ENCODE assay signal across 7 mouse cellular contexts in genomic region chr10:89732001-89732794, GRCm38 (mm10). TPM values are rescaled to one million over a fixed set of nuclear protein-coding genes. Genes with fewer than 3 reads are reported as not detected.
DNase-seq lines count a peak whose midpoint lies in the region; ATAC-seq lines count a peak whose summit lies in the region.

TSS of gene Actr6 (minus strand) at chr10:89732295.

- H3K4me2 ChIP-seq in intestine, embryonic 16.5 days (ENCODE audit: low read depth, low read length): peak within 1 kb of the TSS; percentile 78
- peak within 1 kb of the TSS; percentile 73 for H3K4me2 ChIP-seq in midbrain, embryonic 11.5 days

- H3K4me1 ChIP-seq in intestine, embryonic 16.5 days (ENCODE audit: control insufficient read depth, insufficient read depth, low read length): peaks cover 11% of the 10 kb centered on the region
- peaks cover 10% of the 10 kb centered on the region for H3K4me1 ChIP-seq in midbrain, embryonic 11.5 days (ENCODE audit: control insufficient read depth, insufficient read depth, low read length)

- under 1% methylated on average over 49 of the region's 49 CpGs for WGBS in intestine, embryonic 16.5 days
- 2% methylated on average over 49 of the region's 49 CpGs for WGBS in midbrain, embryonic 11.5 days

- no peaks in the 10 kb centered on the region for H3K27me3 ChIP-seq in intestine, embryonic 16.5 days (replicated peaks; ENCODE audit: control insufficient read depth, insufficient read depth, low read length)
- H3K27me3 ChIP-seq in midbrain, embryonic 11.5 days (ENCODE audit: control insufficient read depth, insufficient read depth, low read length): no peaks in the 10 kb centered on the region

- H3K27ac ChIP-seq in intestine, embryonic 16.5 days (ENCODE audit: low read length): peak within 1 kb of the TSS; percentile 54; the same call in 1 of the 2 replicates
- H3K27ac ChIP-seq in midbrain, embryonic 11.5 days (ENCODE audit: low read depth, low read length): no peak within 1 kb of the TSS

- no peaks in the 10 kb centered on the region for H3K36me3 ChIP-seq in intestine, embryonic 16.5 days (ENCODE audit: control insufficient read depth, insufficient read depth, low read length)
- H3K36me3 ChIP-seq in midbrain, embryonic 11.5 days (ENCODE audit: control insufficient read depth, insufficient read depth, low read length): no peaks in the 10 kb centered on the region

- DNase-seq in adrenal gland, adult 2 months: peak; percentile 97
- DNase-seq in embryo, embryonic 11.5 days (ENCODE audit: low read depth, low spot score): peak; percentile 88
- DNase-seq in gastrocnemius, postnatal 36 days: peak; percentile 88 to 89
- DNase-seq in left cerebral cortex, postnatal 36 days (ENCODE audit: low spot score in 2 of 2): peak; percentile 90 to 93
- peak; percentile 98 for DNase-seq in midbrain, embryonic 11.5 days (ENCODE audit: low spot score, missing footprints)
- peak; percentile 87 for DNase-seq in skeletal muscle tissue, adult 2 months (ENCODE audit: low read depth, low spot score)

- peak within 1 kb of the TSS; percentile 76 for H3K4me3 ChIP-seq in intestine, embryonic 16.5 days (ENCODE audit: low read length)
- H3K4me3 ChIP-seq in midbrain, embryonic 11.5 days (ENCODE audit: low read depth, low read length): peak within 1 kb of the TSS; percentile 67

- no peaks in the 10 kb centered on the region for H3K9me3 ChIP-seq in intestine, embryonic 16.5 days (ENCODE audit: control insufficient read depth, low read length)
- H3K9me3 ChIP-seq in midbrain, embryonic 11.5 days (ENCODE audit: control insufficient read depth, low read length): no peaks in the 10 kb centered on the region

- peak; percentile 99 for ATAC-seq in intestine, embryonic 16.5 days
- peak; percentile 99 for ATAC-seq in midbrain, embryonic 11.5 days (ENCODE audit: low FRiP score)

- H3K9ac ChIP-seq in intestine, embryonic 16.5 days (ENCODE audit: low read depth, low read length): peak within 1 kb of the TSS; percentile 70
- H3K9ac ChIP-seq in midbrain, embryonic 11.5 days (ENCODE audit: low read length): peak within 1 kb of the TSS; percentile 73

- intact Hi-C loops in gastrocnemius, postnatal 36 days (cut with DNase I): loop anchor here (5.0 kb wide), 1 partner anchor 45 kb away; the partner anchor contains the start of gene Scyl2
- intact Hi-C loops in left cerebral cortex, postnatal 36 days (cut with DNase I): no loop called here

RNA-seq across cellular contexts. Expression of gene Actr6, which starts in this region (rescaled TPM):
- 10 to 100 TPM; 15.4 to 21.3 TPM for total RNA-seq in adrenal gland, adult 2 months (2021)
- 0.42 and 0.90 TPM in 2 replicates for polyA plus RNA-seq in adrenal gland, adult 2 months (2012; rRNA removed)
- 1 to 10 TPM; 5.4 to 5.7 TPM for total RNA-seq in gastrocnemius, postnatal 36 days (2021)
- 18.7 and 21.5 TPM in 2 replicates for polyA plus RNA-seq in intestine, embryonic 16.5 days (2015; fragmentation: Nextera tagmentation; extraction: Ambion mirVana)
- 10 to 100 TPM; 18.7 to 23.8 TPM for total RNA-seq in left cerebral cortex, postnatal 36 days (2021)
- 42.5 and 47.8 TPM in 2 replicates for polyA plus RNA-seq in midbrain, embryonic 11.5 days (2014; fragmentation: Nextera tagmentation; extraction: Ambion mirVana)

Comparison
In these comparisons a context has a peak if more than half of its experiments do, and no peak if none do; other contexts are left out.
1. RNA of gene Actr6 (polyA plus RNA-seq): 42.5 to 47.8 TPM in midbrain, embryonic 11.5 days and 18.7 to 21.5 TPM in intestine, embryonic 16.5 days; 0.42 to 0.90 TPM in adrenal gland, adult 2 months; every median in the first group is over 10 times any median in the second.
2. Peak in every context shown above with its lines, with median percentiles within 50 percentile points of each other: DNase-seq.